Mouse (Mus musculus) cerebellum, postnatal 14 days (tissue): Measurements from ENCODE around the gene Ephb1.
A peak's percentile ranks its signal among the peaks of the same experiment; 100 is the strongest.

Experiments
- DNase-seq, 2 experiments: peaks; one replicate each; pipeline ENCODE4 v3.0.0; 2021; ENCODE audit warnings: mixed read lengths in 2 of 2

The Ephb1 gene

DNA sequence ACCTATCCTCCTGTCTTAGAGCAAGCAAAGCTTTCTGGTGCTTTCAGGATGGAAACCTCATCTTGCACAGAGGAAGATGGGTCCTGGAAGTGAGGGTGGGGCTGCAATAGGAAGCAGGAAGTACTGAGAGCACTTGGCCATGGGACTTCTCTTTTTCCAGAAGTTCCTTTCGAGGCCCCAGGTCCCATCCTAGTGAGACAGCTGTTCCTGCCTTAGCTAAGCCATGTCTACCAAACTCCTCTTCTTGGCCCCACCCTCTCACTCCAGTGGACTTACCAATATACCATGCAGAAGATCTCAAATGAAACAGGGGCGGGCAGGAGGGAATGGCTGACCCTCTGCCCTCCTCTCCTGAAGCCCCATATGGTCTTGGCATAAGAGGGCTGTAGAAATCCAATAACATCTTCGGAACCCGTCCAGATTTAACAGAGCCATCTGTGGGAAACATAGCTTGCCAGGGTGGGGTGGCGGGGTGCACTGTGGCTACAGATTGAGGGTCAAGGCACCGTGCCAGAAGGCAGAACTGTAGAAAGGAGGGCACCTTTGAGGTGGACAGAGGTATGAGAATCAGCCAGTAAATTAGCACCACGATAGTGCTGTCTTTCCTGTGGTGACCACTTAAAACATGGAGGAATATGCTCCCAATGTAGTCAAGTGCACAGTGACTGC, 48.9 kb downstream of the Ephb1 start:
- peak; percentile 91 to 93 for DNase-seq

DNA sequence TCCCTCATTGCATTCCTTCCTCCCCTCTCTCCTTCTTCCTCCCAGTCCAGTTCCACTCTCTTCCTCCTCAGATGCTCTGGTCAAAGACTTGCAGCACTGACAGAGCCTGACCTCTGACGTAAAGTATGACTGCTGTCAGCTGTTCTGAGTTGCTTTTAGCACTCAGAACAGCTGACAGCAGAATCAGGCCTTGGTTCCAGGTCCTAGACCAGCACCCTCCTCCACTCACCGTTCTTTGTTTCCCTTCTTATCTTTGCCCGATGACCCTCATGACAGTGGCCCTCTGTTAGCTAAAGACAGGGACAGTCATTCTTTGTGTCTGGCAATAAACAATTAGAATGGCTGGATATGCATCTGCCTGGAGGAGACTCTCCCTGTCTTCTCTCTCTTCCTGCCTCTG, 49.7 kb downstream of the Ephb1 start:
- DNase-seq, result no peak

DNA sequence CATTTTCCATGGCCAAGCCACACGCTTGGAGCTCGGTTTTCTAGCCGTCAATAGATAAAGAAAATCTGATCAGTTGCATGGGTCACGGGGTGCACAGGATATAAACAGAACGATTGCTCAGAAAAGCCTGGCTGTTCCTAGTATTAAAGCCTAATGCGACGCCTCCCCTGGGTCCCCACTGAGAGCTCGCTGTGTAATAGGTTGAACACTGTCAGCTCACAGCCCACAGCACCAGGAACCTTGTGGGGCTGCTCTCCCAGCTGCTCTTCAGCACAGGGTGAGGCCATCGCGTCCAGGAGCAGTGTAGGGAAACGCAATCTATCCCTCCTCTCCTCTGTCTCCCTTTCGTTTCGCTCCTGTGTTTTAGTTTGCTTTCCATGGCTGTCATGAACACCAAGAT, 50.6 kb downstream of the Ephb1 start:
- no peak for DNase-seq

DNA sequence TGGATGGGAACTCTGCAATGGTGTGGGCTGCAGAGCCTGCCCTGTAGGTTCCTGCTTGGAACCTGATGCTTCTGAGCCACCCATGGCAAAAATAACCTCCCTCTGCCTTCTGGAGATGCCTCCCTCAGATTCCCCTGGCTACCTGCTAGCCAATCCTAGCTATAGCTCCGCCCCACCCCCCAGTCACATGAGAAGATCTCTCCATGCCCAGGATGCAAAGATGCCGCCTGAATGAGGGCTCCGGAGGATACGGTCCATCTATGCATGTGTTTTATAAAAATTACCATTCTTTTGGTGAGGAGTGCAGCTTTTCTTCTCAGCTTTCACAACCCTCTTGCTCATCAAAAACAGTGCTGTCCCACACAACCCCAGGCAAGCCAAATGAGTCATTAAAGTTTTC, 53.5 kb downstream of the Ephb1 start:
- DNase-seq, result no peak

DNA sequence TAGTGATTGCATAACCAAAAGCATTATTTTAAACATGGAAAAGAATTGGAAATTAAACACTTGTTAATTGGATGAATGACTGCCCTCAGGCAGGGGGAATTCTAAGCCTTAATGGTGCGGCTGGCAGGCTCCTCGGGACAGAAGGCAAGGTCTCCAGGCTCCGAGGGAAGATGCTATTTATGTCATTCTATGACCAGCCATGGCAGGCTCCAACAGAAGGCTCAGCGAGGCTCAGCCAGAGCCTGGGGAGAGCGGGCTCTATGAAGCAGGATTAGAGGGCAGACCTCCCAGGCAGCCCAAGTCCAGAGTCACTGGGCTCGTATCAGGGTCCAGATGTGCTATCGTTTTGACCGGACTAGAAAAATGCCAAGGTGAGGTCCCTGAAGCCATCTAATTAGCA, 55.8 kb downstream of the Ephb1 start:
- DNase-seq, result peak; percentile 83 to 89

DNA sequence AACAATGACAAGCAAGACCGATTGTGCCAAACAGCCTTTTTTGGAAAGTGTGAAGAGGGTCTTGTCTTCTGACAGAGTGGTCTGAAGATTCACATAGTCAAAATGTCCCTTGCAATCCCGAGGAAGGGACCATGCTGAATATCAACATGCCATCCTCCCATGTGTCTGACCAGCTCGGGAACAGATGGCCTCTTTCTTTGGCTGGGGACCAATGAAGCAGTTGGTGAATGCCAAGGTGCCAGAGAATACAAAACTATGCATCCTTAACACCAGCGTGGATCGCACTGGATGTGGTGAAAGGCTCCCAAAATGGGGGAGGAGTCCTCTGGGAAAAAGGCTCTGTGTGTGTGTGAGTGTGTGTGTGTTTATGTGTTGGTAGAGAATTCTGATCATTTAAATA, 56.5 kb downstream of the Ephb1 start:
- peak; percentile 94 to 98 for DNase-seq

DNA sequence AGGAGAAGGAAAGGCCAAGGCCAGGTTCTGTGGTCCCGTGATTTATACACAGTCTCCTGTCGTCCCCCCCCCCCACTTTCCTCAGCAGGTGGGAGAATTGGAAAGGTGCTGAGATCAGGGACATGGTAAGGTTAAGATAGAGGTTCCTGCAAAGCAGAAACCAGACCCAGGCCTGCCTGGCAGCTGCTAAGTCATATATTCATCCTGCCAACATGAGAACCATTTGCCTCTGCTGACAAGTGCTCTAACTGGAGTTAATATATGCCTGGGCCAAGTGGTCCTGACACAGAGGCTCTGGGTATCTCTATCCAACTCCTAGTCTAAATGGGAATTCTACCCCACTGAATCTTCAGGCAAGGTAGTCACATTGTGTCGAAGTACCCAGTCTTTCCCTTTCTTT, 57.3 kb downstream of the Ephb1 start:
- no peak for DNase-seq

DNA sequence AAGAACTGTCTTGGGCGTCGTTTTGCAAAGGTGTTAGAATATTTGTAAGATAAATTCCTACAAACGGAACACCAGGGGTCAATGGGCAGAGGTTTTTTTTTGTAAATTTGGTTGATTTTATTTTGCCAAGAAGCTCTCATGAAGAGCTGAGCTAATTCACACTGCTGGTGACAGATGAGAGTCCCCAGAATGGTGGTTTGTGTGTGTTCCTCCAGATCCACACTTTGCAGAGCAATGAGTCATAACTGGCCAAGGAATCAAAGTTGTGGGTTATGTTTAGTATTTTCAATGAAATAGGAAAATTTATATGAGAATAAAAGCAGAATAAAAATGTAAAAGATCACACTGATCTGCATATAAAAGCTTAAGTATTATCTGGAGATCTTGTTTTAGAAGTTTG, 60.9 kb downstream of the Ephb1 start:
- DNase-seq, result no peak

DNA sequence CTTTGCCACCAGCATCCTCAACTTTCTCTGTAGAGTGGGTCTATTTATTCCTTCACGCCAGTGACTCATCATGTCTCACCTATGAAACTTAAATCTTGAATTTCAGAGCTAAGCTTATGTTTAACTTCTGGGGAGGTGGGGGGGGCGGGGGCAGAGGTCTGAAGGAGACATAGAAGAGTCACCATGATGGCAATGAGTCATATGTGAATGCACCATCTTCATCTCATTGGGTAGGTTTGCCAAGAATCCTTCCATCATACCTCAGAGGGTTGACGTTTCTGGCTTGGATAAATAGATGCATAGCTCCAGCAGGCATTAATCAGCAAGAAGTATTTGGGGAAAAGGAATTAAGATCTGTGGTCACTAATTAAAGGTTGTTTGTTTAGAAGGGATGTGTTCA, 63.3 kb downstream of the Ephb1 start:
- no peak for DNase-seq

DNA sequence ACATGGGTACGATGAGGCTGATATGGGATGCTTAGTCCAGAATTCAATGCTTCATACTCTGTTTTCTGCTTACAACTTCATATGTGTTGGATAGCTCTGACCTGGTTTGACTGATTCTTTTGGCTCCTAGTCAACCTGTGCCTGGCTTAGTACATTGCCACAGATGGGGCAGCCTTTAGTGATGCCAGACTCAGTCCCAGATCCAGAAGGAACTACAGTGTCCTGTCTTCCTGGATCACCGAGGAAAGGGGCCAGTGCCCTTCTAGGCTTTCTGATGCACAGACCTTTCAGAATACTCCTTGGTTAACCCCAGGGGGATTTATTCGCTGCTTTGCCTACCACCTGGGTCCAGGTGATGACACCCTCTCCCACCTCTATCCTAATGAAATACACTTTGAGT, 66.1 kb downstream of the Ephb1 start:
- peak; percentile 85 to 90 for DNase-seq

DNA sequence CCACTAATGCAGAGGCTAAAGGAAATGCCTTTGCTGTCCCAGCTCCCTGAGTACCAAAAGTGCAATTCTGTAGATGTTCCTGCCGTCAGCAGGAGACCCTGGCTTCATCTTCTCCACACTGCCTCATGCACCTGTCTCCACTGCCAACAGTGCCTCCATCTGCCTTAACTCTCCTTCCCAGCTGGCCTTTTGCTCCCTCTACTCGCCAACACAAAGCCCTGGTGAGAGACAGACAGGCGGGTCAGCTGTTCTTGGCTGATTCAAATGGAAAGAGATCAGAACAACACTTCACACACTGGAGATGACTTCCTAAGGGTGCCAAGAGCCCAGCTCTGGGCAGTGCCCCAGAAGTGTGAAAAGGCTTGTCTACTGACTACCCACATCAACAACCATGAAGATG, 78.6 kb downstream of the Ephb1 start:
- peak; percentile 80 to 84 for DNase-seq

DNA sequence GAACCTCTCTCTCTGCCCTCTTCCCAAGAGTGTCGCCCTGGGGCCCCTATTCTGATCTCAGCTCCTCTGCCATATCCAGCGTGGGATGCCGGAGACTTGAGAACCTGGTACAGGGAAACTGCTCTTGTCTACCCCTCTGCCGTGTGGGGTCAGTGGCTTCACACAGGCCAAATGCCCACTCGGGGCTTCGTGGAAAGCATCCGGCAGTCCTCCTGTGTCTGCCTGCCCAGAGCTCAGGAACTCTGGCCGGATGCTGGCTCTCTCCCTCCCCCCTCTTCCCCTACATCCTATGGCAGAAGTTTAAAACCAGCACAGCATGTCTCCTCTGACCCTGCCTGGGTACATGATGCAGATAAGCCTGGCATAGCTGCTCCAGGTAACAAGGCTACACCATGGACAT, 80.5 kb downstream of the Ephb1 start:
- no peak for DNase-seq

DNA sequence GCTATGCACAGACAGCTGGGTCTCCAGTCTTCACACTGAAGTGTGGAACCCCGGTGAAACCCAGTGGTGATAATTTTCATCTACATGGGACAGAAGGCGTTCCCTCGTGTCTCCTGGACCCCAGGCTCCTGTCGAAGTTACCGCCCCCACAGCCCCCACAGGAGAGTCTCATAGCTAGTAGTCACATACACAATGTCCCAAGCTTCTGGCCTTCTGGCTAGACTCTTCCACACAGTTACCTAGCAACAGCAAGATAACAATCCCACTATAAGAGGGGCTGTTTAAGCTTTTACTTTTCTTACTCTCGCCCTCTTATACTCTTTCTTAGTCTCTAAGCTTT, 81.1 kb downstream of the Ephb1 start:
- no peak for DNase-seq

DNA sequence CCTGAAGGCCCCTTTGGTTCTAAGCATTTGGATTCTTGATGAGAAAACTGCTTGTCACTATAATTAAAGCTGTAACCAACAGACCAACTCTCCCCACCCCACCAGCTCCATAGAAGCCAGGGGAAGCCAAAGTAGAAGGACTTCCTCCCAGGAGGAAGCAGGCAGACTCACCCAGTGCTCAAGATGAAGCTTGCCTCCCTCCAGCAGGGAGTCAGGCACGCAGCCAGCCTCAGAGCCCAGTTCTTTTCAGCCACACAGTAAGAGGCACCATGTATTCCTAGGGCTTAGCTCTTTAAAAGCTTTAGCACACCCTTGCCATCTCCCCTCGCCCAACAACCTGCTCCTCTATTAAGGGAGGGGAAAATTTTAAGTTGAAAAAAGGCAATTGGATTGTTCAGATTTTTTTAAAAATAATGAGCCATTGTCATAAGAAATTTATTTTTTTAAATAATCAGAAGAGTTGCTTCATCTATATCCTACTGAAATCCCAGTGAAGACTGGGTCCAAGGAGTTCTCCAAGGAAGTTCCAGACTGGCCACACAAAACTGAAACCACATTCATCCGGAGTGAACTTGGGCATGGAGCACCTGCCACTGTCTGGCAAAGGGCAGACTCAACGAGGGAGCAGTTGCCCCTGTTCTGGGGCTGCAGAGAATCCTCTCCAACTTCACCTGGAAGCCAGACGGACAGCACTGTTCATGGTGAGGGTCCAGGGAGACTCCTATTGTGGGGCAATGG, 81.6 kb downstream of the Ephb1 start:
- peak; percentile 62 to 73 for DNase-seq

DNA sequence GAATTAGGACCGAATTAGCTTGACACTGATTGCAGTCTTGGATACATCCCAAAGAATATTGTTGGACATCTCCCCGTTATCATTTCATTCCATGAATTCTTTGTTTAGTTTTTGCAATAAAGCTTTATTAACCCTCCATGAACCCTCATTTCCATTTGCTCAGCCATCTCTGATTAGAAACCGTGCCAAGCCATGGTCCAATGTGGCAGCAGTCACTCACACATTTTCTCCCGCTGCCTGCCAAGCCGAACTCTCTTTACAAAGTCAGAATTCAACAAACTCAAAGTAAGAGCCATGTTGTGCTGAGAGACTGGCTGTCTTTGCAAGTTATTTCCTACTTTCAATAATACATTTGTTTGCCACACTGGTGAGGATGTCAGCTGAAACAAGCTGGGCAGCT, 84.0 kb downstream of the Ephb1 start:
- DNase-seq, result no peak

DNA sequence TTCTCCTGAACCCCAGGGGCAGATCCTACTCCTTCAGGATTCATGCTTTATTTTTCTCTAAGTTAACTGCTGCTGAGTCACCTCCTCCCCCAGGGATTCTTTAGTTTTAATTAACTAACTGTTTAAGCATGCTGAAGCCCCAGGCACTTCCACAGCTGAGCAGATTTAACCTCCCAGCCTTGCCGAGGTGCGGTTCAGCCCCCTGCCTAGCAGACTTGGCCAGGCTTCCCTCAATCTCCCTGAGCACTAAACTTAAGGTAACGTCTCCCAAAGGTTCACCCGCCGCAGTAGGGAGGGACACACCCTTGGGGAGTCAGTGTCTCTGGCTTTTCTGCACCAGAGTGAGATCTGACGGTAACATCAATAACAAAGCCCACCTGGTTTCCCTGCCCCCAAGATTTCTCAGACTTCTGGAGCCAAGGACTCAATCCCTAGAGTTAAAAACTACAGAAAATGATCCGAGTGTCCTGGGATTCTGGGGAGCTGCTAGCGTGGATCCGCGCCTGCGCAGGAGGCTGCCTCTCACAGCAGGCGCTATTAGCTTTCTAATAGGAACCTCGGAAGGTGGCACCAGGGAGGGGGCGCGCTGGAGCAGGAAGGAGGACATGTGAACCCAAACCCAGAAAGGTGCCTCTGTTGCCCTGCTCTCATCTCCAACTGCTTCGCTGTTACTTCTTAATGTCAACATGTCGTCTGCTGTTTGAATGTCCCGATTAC, 87.0 kb downstream of the Ephb1 start:
- DNase-seq, result peak; percentile 47 to 49

DNA sequence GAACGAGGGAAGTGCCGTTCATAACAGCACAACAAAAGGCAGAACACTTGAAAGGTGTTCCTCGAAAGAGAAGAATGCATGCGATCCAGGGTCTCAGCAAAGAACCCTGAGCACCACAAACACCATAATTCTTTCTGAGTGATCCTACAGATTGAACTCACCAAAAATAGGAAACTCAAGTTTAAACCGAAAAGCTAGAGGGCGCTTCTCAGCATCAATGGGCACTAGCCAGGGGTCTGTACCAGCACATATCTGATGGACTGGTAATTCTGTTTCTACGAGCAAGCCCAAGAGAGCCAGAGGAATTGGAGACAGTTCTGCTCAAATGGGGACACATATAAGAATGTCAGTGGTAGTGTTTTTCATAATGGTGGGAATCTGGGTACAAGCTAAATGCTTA, 90.7 kb downstream of the Ephb1 start:
- DNase-seq, result no peak

DNA sequence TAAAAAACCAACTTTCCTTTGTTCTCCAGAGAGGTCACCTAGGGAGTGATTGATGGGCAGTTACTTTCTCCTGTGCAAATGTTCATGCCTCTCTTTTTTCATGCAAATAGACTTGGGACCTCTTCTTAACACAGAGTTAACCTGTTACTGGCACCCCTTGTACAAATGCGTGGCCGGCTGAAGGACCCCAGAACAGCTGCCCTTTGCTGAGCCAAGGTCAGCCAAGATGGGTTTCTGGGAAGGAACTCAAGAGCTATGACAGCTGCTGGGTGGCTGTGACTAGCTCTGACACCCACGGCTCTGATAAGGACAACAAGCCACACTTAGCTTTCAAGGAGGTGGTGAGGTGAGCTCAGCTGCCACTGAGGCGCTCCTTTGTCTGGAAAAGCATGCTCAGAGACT, 92.4 kb downstream of the Ephb1 start:
- no peak for DNase-seq

DNA sequence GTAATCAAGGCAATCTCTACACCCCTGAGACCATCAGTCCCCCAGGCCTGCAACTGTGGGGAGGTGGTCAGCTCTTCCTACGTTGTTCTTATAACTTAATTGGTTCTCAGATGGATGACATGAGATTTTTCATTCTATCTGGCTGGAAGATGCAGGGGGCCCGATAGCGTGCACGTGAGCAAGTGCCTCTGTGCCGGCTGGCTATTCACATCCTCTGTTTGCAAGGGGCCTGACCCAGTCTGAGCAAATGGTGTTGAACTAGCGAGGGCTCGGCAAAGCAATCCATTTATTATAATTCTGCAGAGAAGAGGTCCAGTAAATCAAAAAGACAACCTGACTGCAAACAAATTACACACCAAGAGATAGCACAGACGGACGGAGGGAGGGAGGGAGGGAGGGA, 93.0 kb downstream of the Ephb1 start:
- DNase-seq, result no peak

DNA sequence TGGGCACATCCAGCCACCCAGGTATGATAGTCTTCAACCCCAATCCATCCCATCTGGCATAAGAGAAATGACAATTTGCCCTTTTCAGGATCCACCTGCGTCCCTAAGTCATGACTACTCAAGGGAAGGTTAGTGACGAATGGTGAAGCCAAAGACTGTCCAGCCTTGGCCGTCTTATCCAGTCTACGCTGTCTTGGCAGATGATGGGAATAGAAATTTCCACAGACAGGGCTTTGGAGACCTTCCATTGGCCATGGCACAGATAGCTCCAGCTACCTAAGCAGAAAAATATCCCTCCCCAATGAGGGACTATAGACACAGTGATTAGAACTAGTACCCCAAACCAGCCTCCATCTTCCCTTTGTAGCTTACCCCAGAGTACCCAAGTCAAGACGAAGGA, 98.1 kb downstream of the Ephb1 start:
- peak in 1 of 2 experiments; percentile 27 for DNase-seq

DNA sequence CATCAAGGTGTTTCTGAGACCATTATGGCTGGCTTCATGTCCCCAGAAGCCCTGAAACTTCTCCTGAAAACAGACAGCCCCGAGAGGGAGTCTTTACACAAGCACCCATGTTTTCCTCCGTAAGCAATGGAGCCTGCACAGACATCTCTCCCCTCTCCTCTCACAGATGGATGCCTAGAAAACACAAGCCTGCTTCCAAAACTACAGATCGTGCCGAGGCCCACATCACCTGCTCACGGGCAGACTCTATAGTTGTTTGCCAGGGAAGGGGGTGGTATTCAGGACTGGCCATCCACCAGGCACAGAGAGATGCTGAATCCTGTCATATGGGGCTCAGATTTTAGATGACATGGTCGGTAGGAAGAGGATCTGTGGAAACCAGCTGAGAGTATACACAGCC, 98.7 kb downstream of the Ephb1 start:
- DNase-seq, result peak; percentile 44 to 55

DNA sequence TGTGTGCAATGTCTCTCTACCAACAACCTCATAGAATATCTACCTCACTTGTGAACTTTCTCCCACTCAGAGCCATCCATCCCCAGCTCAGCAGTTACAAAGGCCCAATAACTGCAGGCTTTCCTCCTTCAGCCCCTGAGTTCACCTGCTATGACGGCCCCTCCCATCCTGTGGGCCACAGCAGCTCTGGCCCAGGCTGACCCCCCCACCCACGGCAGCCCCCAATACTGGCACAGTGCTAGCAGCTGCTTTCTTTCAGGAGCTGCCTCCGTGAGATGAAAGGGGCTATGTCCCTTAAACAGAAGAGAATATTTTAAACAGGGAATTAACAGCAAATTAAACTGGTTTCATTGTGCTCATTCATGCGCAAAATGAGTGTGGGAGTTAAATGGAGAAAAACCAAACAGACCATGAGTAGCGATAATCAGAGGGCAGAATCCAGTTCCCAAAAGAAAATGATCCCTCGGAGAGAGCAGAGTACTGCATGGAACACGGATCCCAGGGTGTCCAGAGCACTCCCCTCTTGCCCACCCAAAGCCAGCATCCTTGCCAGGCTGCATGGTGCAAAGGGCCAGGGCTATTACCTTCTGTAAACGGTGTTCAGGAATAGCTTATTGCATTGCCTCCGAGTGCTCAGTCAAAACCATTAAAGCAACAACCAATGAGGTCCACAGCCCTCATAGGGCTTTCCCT, 105.2 kb downstream of the Ephb1 start:
- no peak for DNase-seq

DNA sequence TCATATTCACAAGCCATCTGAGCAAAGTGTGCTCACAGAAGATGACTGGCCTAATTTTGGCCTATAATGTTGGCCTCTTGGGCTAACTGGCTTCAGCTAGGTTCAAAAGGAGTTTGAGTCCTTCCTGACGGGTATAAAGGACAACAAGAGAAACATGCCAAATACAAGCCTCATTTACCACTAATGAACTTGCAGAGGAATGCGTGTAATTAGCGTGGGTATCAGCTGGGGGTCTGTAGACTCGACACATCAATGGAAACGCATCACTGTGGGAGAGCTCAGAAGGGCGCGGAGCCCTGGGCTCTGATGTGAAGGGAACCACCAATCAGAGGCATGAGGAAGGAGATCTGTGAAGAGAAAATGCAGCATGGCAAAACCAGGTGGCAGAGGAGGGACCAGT, 108.9 kb downstream of the Ephb1 start:
- DNase-seq, result no peak

DNA sequence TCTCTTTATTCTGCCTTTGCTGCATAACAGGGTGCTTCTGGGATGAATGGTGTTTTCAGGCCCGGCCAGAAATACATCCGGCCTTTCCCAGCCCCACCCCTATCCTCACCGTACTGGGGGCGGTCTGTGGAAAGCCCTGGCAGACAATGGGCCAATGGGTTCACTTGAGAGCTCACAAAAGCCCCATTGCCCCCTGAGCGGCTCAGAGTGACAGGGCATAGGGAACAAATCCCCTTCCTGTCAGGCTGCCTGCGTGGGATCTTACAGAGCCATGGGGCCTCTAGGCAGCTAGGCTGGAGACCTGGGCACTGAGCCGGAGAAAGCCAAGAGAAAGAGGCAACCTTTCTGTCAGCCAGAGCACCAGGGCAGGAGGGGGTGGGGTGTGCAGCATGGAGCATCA, 111.2 kb downstream of the Ephb1 start:
- DNase-seq, result no peak
